Mouse (Mus musculus) 3134 (cell line): Measurements from ENCODE around the gene Tex50.
"Not testable (repeated sequence)": the region's sequence is repeated elsewhere in the genome, so short reads cannot be mapped to it uniquely, and the experiment has no call there.

ENCODE experiments used
- DNase-seq: peaks from one replicate; pipeline ENCODE4 v3.0.0-alpha.2; 2011; ENCODE audit warnings: low spot score; ENCODE audit not compliant: insufficient read length; ENCODE audit errors: extremely low read depth

Gene Tex50

DNA sequence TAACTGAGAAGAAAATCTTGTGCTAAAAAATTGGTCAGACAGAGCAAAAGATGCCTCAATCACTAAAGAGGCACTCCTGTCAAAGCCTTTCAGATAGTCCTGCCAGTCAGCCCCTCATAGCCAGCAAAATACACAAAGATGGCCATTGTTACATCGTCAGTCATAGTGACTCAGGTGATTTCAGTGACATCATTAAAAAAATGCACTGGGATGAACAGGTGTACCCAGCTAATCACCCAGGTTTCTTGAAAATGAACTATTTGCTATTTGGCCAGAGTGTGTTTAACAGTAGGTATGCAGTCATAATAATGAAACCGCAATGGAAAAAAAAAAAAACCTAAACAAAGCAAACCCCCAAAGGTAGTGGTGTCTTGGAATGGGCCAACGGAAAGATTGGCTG, at the start of gene Tex50:
Tex50 (minus strand) TSS at position 101 of the 400 bp plus-strand sequence.
- no peak for DNase-seq

DNA sequence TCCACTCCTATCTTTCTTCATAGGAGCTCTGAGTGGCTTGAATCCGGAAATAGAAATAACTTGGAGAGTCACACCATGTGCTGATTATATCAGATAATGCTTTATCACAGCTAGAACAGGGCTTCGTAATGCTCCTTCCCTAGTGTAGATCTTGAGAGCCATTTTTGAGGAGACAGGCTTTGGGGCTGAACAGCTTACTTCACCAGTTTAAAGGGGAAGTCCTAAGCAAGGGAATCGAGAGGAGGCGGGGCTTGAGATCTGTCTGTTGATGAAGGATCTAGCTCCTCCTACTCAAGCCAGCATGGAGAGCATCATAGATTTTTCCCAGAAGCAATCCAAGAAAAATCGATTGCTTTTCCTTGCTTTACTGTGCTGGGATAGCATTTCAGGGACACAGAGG, 40.7 kb upstream of the Tex50 start:
- DNase-seq = no peak

DNA sequence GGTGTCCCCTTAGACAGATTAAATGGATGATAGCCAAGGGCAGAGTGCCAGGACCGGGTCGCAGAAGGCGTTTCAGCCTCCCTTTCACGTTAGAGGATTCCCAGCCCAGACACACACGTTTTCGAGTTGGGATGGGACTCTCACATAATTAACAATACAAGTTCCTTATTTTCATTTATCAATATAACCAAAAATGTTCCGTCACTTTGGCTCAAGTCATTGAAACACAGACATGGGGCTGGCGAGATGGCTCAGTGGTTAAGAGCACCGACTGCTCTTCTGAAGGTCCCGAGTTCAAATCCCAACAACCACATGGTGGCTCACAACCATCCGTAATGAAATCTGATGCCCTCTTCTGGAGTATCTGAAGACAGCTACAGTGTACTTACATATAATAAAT, 37.2 kb upstream of the Tex50 start:
- not testable (repeated sequence) for DNase-seq

- DNase-seq = peak; percentile 68
These were observed 36.6 kb upstream of the Tex50 start for GRCm38 (mm10) chr1:161195541-161196351.

GRCm38 (mm10) chr1:161190253-161190910, 31.3 kb upstream of the Tex50 start:
- DNase-seq = no peak

DNA sequence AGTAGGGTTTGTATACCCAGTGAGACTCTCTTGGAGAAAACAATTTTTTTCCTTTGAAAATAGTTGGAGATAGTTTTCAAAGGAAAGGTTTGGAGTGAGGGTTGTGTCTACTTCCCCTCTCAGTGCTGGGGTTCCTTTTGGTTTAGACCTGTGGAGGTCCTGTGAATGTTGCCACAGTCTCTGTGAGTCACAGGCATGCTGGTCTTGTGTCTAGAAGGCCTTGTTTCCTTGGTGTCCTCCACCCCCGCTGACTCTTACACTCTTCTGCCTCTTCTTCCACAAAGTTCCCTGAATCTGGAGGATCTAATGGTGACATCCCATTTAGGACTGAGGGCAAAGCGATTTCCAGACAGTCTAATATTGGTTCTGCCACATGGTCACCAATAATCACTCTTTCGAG, 26.3 kb upstream of the Tex50 start:
- no peak for DNase-seq

- DNase-seq = no peak
These were observed 24.6 kb upstream of the Tex50 start for GRCm38 (mm10) chr1:161183677-161184076.

GRCm38 (mm10) chr1:161182386-161182785, 23.3 kb upstream of the Tex50 start:
- DNase-seq = no peak

- peak; percentile 25 for DNase-seq
These were observed 21.6 kb upstream of the Tex50 start for GRCm38 (mm10) chr1:161180674-161181073.

GRCm38 (mm10) chr1:161170651-161171050, 11.5 kb upstream of the Tex50 start:
- peak; percentile 10 for DNase-seq

DNA sequence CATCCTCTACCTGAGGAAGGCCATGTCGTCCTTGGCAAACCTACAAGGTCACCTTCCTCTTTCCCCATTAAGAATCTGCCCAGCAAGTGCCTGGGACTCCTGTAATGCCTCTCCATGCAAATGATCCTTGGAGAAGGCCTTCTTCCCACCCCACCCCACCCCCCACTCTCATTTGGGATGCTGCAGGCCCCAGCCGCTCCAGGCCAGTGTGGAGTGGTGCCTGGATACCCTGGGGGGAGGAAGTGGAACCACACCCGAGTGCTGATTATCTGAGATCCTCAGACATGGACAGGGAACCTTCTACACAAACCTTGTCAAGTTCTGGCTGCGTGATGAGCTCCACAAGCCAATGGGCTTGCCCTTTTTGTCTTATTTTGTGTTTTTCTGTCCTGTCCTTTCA, 1.2 kb upstream of the Tex50 start:
- DNase-seq = no peak

DNA sequence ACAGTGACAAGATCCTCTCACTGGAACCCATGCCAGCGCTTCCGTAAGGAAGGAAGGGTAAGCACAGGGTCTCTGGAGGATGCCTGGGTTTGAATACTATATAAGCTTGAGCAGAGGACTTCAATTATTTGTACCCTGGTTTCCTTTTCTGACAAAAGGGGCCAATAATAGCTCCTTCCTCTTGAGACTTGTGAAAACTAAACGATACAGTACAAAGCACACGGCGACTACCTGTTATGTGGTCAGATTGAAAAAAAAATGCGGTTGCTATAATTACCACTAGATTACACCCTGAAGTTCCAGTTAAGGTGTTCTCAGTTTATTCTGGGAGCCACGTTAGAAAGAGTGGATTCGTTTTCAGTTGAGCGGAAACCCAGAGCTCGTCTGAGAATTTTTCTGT, 2.6 kb downstream of the Tex50 start:
- DNase-seq = no peak

- DNase-seq = no peak
These were observed 8.0 kb downstream of the Tex50 start for GRCm38 (mm10) chr1:161151098-161151497.

DNA sequence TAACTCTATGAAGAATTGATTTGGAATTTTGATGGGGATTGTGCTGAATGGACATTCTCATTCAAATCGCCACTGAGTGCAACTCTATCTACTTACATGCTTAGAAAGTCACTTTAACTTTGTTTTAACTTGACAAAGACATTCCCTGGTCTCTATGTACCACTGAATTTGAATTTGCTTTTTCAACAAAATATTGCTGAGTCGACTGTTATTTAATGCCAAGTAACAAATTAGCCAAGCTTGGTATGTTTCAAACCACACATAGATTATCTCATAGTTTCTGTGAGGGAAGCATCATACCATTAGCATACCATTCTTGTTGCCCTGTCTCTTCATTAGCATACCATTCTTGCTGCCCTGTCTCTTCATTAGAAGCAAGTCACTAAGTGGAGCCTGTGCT, 11.2 kb downstream of the Tex50 start:
- DNase-seq = no peak

- not testable (repeated sequence) for DNase-seq
These were observed 13.5 kb downstream of the Tex50 start for GRCm38 (mm10) chr1:161145611-161146010.

- no peak for DNase-seq
These were observed 15.9 kb downstream of the Tex50 start for GRCm38 (mm10) chr1:161143216-161143615.

GRCm38 (mm10) chr1:161142531-161143159, 16.5 kb downstream of the Tex50 start, which contains the start of gene Ankrd45:
Ankrd45 (plus strand) TSS chr1:161142691.
- DNase-seq = no peak

- DNase-seq = no peak
These were observed 18.9 kb downstream of the Tex50 start for GRCm38 (mm10) chr1:161140026-161140762.

DNA sequence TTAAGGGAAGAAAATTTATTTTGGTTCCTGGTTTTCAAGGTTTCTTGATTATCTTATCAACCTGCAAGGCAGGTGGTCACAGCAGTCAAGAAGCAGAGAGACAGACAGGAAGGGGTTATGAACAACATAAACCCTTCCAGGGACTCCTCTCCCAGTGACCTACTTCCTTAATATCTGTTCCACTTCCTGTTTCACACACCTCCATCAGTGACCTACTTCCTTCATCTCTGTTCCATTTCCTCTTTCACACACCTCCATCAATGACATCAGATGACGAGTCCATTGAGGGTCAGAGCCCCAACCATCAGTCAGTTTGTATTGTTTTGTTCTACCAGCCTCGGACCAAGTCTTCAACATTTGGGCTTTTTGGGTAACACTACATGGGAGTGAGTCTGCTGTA, 19.6 kb downstream of the Tex50 start:
- no peak for DNase-seq

DNA sequence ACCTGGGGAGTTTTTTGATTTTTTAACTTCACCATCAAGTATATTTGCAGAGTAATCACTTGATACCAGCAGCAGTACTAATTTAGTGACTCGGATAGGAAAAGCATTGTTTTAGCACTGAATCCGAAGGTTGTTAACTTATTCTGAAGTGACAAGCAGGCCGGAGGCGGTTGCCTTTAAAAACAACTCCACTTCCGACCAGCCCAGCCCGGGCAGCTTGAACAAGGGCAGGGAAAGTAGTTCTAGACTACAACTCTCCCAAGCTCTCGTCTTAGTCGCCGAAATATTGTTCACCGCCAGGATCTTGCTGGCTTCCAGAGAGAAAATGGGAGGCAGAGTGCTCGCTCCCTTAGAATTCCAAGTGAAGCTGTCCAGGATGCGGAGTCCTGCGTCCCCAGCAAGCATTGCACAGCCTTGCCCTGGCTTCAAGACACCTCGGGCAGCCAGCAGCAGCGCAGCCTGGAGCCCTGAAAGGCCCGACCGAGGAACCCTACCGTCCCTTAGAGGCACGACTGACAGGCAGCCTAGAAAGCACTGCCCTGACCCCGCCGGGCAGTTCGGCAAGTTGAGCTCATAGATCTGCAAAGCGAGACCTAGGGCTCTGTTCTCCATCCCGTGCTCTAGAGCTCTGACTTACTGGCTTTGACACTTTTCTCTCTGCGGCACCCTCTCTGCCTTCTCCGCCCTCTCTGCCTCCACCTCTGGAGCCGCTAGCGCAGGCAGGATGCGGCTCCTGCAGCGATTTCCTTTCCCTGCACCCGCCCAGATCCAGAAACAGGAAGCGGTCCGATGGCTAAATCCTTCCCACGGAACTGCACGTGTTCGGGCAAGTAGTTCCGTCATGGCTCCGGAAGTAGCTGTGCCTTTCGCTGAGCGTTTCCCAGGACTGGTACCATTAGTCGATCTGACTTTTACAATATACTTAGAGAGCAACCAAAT, 28.1 kb downstream of the Tex50 start, which contains the start of gene Klhl20:
Klhl20 (minus strand) TSS at position 786 of the 939 bp plus-strand sequence.
- peak; percentile 81 for DNase-seq
